ENCODE assay signal across 21 mouse cellular contexts in genomic region chr7:71498123-71498522, GRCm38 (mm10).
A peak's percentile ranks its signal among the peaks of the same experiment; 100 is the strongest.
DNase-seq lines count a peak whose midpoint lies in the region; ATAC-seq and TF ChIP-seq lines count a peak whose summit lies in the region.
"Had no signal": no experiment of that assay in that cellular context is flagged by ENCODE, and none has a peak within 500 bp of the region (broad histone marks: within the 10 kb centered on the region; RNA-seq: fewer than 3 reads in every experiment).

No protein-coding gene starts in this region.

- TF ChIP-seq POLR2A in lung, adult 2 months (IDR thresholded peaks at IDR 0.05; ENCODE audit: borderline replicate concordance, extremely low read depth, low read depth, low read length), result no peak

- no peak overlapping the region for H3K4me3 ChIP-seq in kidney, embryonic 16.5 days (ENCODE audit: low read length)
- no peak overlapping the region for H3K4me3 ChIP-seq in lung, embryonic 16.5 days (ENCODE audit: low read length)
- H3K4me3 ChIP-seq in lung, adult 2 months (replicated peaks; ENCODE audit: extremely low read depth, low read depth, low read length), result no peak overlapping the region
- H3K4me3 ChIP-seq: embryonic facial prominence, embryonic 13.5 days; forebrain, embryonic 12.5 days; heart, adult 2 months; heart, embryonic 15.5 days; hindbrain, embryonic 13.5 days had no signal

- no peaks in the 10 kb centered on the region for H3K9me3 ChIP-seq in kidney, embryonic 16.5 days (ENCODE audit: low read length)
- no peaks in the 10 kb centered on the region for H3K9me3 ChIP-seq in lung, embryonic 16.5 days (ENCODE audit: control insufficient read depth, low read length)
- H3K9me3 ChIP-seq: embryonic facial prominence, embryonic 13.5 days; forebrain, embryonic 12.5 days; heart, embryonic 15.5 days; hindbrain, embryonic 13.5 days had no signal

- H3K36me3 ChIP-seq in kidney, embryonic 16.5 days (ENCODE audit: insufficient read depth, low read length), result no peaks in the 10 kb centered on the region
- no peaks in the 10 kb centered on the region for H3K36me3 ChIP-seq in lung, embryonic 16.5 days (ENCODE audit: control insufficient read depth, insufficient read depth, low read length)
- H3K36me3 ChIP-seq: embryonic facial prominence, embryonic 13.5 days; forebrain, embryonic 12.5 days; heart, embryonic 15.5 days; hindbrain, embryonic 13.5 days had no signal

- H3K27ac ChIP-seq in kidney, embryonic 16.5 days (ENCODE audit: low read length), result peak overlapping the region; percentile 81
- no peak overlapping the region; the same call in 1 of the 2 replicates for H3K27ac ChIP-seq in lung, embryonic 16.5 days (ENCODE audit: low read length)
- H3K27ac ChIP-seq: embryonic facial prominence, embryonic 13.5 days; forebrain, embryonic 12.5 days; heart, adult 2 months; heart, embryonic 15.5 days; hindbrain, embryonic 13.5 days had no signal

- DNase-seq in embryo, embryonic 11 days, result peak; percentile 23
- DNase-seq in embryo, embryonic 10 days (ENCODE audit: low spot score), result no peak
- DNase-seq in kidney, adult 18-20 months, result no peak
- no peak for DNase-seq in lung, adult 2 months
- no peak for DNase-seq in T-cell, adult 2 months (ENCODE audit: low spot score)
- DNase-seq: adrenal gland, postnatal 14 days; cerebellum, adult 18-20 months; cerebellum, adult 9-11 months; cerebellum, postnatal 36 days; gastrocnemius, postnatal 14 days; heart, adult 2 months; heart, postnatal 14 days had no signal

- H3K4me1 ChIP-seq in kidney, embryonic 16.5 days (ENCODE audit: insufficient read depth, low read length), result peaks cover 12% of the 10 kb centered on the region
- H3K4me1 ChIP-seq in lung, embryonic 16.5 days (replicated peaks; ENCODE audit: control insufficient read depth, insufficient read depth, low read length), result 0 out of 2 replicates have a peak, but pooled peaks cover 8% of the 10 kb centered on the region
- no peaks in the 10 kb centered on the region; the same call in none of the 2 replicates for H3K4me1 ChIP-seq in lung, adult 2 months (ENCODE audit: control insufficient read depth, insufficient read depth, low read length)
- H3K4me1 ChIP-seq: embryonic facial prominence, embryonic 13.5 days; forebrain, embryonic 12.5 days; heart, embryonic 15.5 days; hindbrain, embryonic 13.5 days had no signal

- no peak overlapping the region for H3K9ac ChIP-seq in kidney, embryonic 16.5 days (replicated peaks; ENCODE audit: low read length)
- no peak overlapping the region for H3K9ac ChIP-seq in lung, embryonic 16.5 days (ENCODE audit: low read length)
- H3K9ac ChIP-seq: embryonic facial prominence, embryonic 13.5 days; forebrain, embryonic 12.5 days; heart, embryonic 15.5 days; hindbrain, embryonic 13.5 days had no signal

- H3K27me3 ChIP-seq in kidney, embryonic 16.5 days (ENCODE audit: insufficient read depth, low read length), result no peaks in the 10 kb centered on the region
- no peaks in the 10 kb centered on the region for H3K27me3 ChIP-seq in lung, embryonic 16.5 days (ENCODE audit: control insufficient read depth, insufficient read depth, low read depth, low read length)
- H3K27me3 ChIP-seq: embryonic facial prominence, embryonic 13.5 days; forebrain, embryonic 12.5 days; heart, embryonic 15.5 days; hindbrain, embryonic 13.5 days had no signal

- no peak overlapping the region for H3K4me2 ChIP-seq in kidney, embryonic 16.5 days (replicated peaks; ENCODE audit: low read depth, low read length)
- 0 out of 2 replicates have a peak overlapping the region, but pooled peaks have one; percentile 20 for H3K4me2 ChIP-seq in lung, embryonic 16.5 days (ENCODE audit: low read depth, low read length)
- H3K4me2 ChIP-seq: embryonic facial prominence, embryonic 13.5 days; forebrain, embryonic 12.5 days; heart, embryonic 11.5 days; heart, embryonic 15.5 days; hindbrain, embryonic 13.5 days had no signal

- peak; percentile 67; the same call in 1 of the 2 replicates for ATAC-seq in kidney, embryonic 16.5 days (ENCODE audit: low FRiP score, low TSS enrichment)
- no peak for ATAC-seq in lung, embryonic 16.5 days (ENCODE audit: low read depth)
- ATAC-seq: activated CD4-positive, CD25-positive, alpha-beta regulatory T cell, adult 4 months; forebrain, embryonic 16.5 days had no signal

- WGBS in kidney, embryonic 16.5 days, result 14% methylated on average over 7 of the region's 7 CpGs
- 42% methylated on average over 7 of the region's 7 CpGs for WGBS in lung, embryonic 16.5 days
- WGBS in lung, adult 2 months, result 50% methylated on average over 7 of the region's 7 CpGs

- TF ChIP-seq CTCF in lung, adult 2 months (IDR thresholded peaks at IDR 0.05; ENCODE audit: insufficient read depth, low read length), result no peak
